Mouse (Mus musculus) testis, adult 2 months (tissue): ENCODE measurements at regions not wholly inside any gene's neighbourhood (a gene's known extent, or its start where the extent isn't known, plus 50 kb on each side); places are given as distances from the start of the nearest gene placed in this dataset.

Source experiments
- CTCF ChIP-seq: fragments of 200-500 bp; IDR thresholded peaks from 2 replicates; pipeline ENCODE4 v1.5.1; 2012; ENCODE audit warnings: low read depth, mild to moderate bottlenecking, inconsistent platforms, low read length, moderate library complexity; ENCODE audit not compliant: control insufficient read depth, insufficient read depth, insufficient replicate concordance
- POLR2A ChIP-seq: fragments of 200-500 bp; IDR thresholded peaks from 2 replicates; pipeline ENCODE4 v1.6.1; 2012; ENCODE audit warnings: low read depth, mild to moderate bottlenecking, inconsistent platforms, low read length, moderate library complexity; ENCODE audit not compliant: control insufficient read depth

DNA sequence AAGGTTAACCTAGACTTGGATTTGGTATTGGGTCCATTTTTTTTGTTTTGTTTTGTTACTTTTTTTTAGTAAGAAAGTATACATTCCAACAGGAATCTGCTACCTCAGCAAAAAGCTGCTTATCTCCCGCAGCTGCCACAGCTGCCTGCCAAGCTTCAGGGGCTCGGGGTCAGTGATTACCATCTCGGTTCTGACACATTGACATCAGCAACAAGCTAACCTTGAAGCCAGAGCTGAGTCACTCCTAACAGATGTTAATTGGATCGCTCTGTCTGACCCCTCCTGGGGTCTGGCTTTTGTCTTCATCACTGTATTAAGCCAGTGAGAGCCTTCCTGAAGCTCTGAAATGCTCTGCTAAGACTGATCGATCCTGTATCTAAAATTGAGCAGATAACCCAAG is 292.1 kb downstream of the Agtpbp1 start:
- TF ChIP-seq CTCF (no peak), POLR2A (no peak)
